Mouse (Mus musculus) hindbrain, postnatal 0 days (tissue): ENCODE measurements at regions not wholly inside any gene's neighbourhood (a gene's known extent, or its start where the extent isn't known, plus 50 kb on each side); places are given as distances from the start of the nearest gene placed in this dataset.

Source experiments
- ATAC-seq: fragments of 200-750 bp; cut with Nextera tagmentation; 2 replicates; pipeline ENCODE4 v1.8.0; 2017; ENCODE audit warnings: mild to moderate bottlenecking, moderate TSS enrichment, moderate library complexity
- DNase-seq: peaks from one replicate; pipeline ENCODE4 v3.0.0-alpha.2; 2015; ENCODE audit warnings: low spot score
- H3K27ac ChIP-seq: fragments of 300-500 bp; sonication (generic); 2 replicates; pipeline ENCODE4 v1.5.1; 2014; ENCODE audit warnings: mild to moderate bottlenecking
- H3K27me3 ChIP-seq: fragments of 300-500 bp; sonication (generic); 2 replicates; pipeline ENCODE4 v1.6.1; 2014; ENCODE audit warnings: low read length, mixed read lengths; ENCODE audit not compliant: insufficient read depth
- H3K36me3 ChIP-seq: fragments of 300-500 bp; sonication (generic); 2 replicates; pipeline ENCODE4 v1.6.1; 2014; ENCODE audit warnings: low read length, mixed read lengths; ENCODE audit not compliant: insufficient read depth
- H3K4me1 ChIP-seq: fragments of 300-500 bp; sonication (generic); 2 replicates; pipeline ENCODE4 v1.6.1; 2014; ENCODE audit warnings: antibody characterized with exemption, low read length, mixed read lengths; ENCODE audit not compliant: insufficient read depth
- H3K4me2 ChIP-seq: fragments of 300-500 bp; sonication (generic); 2 replicates; pipeline ENCODE4 v1.6.1; 2014; ENCODE audit warnings: low read depth, mild to moderate bottlenecking, low read length, moderate library complexity, mixed read lengths
- H3K4me3 ChIP-seq: fragments of 300-500 bp; sonication (generic); 2 replicates; pipeline ENCODE4 v1.5.1; 2014; ENCODE audit warnings: low read length
- H3K9ac ChIP-seq: fragments of 300-500 bp; sonication (generic); replicated peaks from 2 replicates; pipeline ENCODE4 v1.6.1; 2014; ENCODE audit warnings: mild to moderate bottlenecking, low read length, moderate library complexity, mixed read lengths
- H3K9me3 ChIP-seq: fragments of 300-500 bp; sonication (generic); 2 replicates; pipeline ENCODE4 v1.6.1; 2016; ENCODE audit warnings: low read length, mixed read lengths
- CTCF ChIP-seq: IDR thresholded peaks from 2 replicates; pipeline ENCODE4 v1.5.1; 2016; ENCODE audit warnings: antibody characterized with exemption, control low read depth, low read depth
- WGBS: fragments of 180-500 bp; shearing (Covaris S2); extraction: QIAGEN DNeasy Blood & Tissue Kit; methylation state at CpG from one replicate; pipeline ENCODE4 v1.1.7; 2014; 5-methylcytosine and 5-hydroxymethylcytosine counted together

DNA sequence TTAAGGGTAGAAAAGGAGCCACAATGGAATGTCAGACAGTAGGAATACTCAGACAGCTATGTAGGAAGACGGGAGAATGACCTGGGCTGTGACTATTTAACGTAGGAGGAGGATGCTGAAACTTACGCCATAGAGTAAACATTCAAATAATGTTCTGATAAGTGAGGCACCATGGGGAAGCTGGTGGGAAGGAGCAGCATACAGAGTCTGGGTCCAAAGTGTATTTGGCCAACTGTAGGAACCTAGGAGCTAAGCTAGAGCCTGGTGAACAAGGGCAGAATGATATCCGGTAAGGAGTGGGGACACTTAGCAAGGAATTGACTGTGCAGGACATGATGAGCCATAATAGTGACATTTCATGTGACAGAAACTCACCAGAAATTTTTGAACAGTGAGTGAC is 189.0 kb upstream of the Car8 start:
- no peak for TF ChIP-seq CTCF

DNA sequence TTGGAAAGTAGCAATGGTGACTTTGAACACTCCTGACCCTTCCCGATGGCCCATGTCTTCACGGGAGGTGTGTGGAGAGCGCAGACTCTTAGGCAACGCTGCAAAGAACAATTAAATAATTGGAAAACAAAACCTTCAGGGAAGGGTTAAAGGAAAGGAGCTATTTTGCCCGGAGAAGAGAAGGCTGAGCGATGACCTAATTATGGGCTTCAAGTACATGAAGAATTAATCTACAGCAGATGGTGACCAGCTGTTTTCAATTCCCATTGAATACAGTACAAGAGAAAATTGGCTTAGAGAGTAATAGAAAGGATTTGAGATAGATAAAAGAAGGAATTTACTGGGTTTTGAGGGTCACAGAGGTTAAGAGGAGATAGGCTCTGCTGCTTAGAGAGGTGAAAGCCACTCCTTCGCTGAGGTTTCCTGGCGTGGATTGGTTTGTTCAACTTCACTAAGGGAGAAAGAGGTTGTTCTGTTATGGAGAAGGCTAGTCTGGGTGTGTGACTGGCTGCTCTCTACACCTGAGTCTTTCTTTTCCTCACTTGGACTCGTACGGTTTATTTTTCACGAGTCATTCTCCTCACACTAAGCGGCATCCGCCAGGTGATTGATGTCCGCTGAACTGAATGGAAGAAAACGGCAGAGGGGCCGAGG is 184.7 kb upstream of the Car8 start:
- Histone ChIP-seq H3K9ac (no peak overlapping the region), H3K4me1 (no peaks in the 10 kb centered on the region), H3K4me3 (no peak overlapping the region), H3K4me2 (no peak overlapping the region), H3K9me3 (no peaks in the 10 kb centered on the region), H3K27ac (no peak overlapping the region), H3K36me3 (no peaks in the 10 kb centered on the region), H3K27me3 (no peaks in the 10 kb centered on the region)
- WGBS, result 59% methylated on average over 16 of the region's 16 CpGs
- DNase-seq, result peak; percentile 54
- no peak for TF ChIP-seq CTCF
- no peak for ATAC-seq

More for the DNA sequence above, 189.0 kb upstream of the Car8 start:
- Histone ChIP-seq H3K9ac (no peak overlapping the region), H3K9me3 (no peaks in the 10 kb centered on the region), H3K4me2 (no peak overlapping the region), H3K4me1 (no peaks in the 10 kb centered on the region), H3K4me3 (no peak overlapping the region), H3K27ac (no peak overlapping the region), H3K27me3 (no peaks in the 10 kb centered on the region), H3K36me3 (no peaks in the 10 kb centered on the region)
- no peak for DNase-seq
- ATAC-seq, result no peak
- WGBS, result 80% methylated on average over 4 of the region's 4 CpGs

DNA sequence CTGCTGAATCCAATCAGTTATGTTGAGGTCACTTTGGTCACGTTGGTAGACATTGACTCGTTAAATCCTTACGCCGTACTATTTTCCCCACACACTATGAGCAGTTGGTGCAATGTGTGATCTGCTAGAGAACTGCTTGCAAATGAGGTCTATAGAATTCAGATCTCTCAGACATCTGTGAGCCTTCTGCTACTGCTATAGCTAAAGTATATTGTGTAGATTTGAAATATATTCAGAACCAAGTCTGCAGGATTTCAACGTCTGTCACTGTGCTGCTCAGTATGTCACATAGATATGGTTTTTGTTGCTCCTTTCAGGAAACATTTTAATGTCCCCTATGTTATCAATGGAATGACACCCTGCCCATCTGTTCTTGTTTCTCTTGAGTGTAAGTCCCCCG is 182.4 kb upstream of the Car8 start:
- ATAC-seq (no peak), DNase-seq (no peak)
- H3K27ac ChIP-seq, result no peak overlapping the region
- H3K9me3 ChIP-seq, result no peaks in the 10 kb centered on the region
- H3K4me3 ChIP-seq, result no peak overlapping the region
- H3K9ac ChIP-seq, result no peak overlapping the region
- H3K27me3 ChIP-seq, result no peaks in the 10 kb centered on the region
- WGBS, result 92% methylated on average over 6 of the region's 6 CpGs
- H3K4me1 ChIP-seq, result no peaks in the 10 kb centered on the region
- no peak for TF ChIP-seq CTCF
- H3K4me2 ChIP-seq, result no peak overlapping the region
- no peaks in the 10 kb centered on the region for H3K36me3 ChIP-seq

DNA sequence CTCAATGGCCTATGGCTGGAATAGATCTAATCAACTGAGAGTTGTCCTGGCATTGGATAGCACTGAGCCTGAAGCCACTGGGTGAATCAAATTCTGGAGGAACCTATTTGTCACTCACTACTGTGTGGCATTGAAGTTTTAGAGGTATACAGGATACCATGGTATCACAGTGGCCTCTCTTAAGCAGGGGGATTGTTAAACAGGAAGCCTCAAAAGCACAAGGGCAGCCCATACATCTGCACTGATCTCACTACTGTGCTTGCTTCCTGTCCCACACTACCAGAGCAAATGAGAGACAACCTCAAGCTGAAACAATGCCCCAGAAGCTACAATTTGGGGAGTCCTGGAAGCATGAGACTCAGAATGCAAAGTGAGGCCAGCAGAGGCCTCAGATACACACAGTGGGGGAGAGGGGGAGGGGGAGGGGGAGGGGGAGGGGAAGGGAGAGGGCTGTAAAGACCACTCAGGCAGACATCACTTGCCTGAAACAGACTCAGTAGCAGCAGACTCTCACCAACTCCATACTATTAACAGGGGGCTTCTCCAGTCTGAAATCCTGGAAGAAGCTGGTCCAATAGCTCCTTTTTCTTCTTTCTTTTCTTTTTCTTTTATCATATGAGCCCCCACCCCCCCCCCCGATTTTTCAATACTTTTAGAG is 179.7 kb upstream of the Car8 start:
- no peak overlapping the region for H3K9ac ChIP-seq
- no peak for DNase-seq
- no peaks in the 10 kb centered on the region for H3K36me3 ChIP-seq
- H3K4me2 ChIP-seq, result no peak overlapping the region
- no peak overlapping the region for H3K4me3 ChIP-seq
- no peak for ATAC-seq
- H3K4me1 ChIP-seq, result no peaks in the 10 kb centered on the region
- H3K27me3 ChIP-seq, result no peaks in the 10 kb centered on the region
- no peak overlapping the region for H3K27ac ChIP-seq
- H3K9me3 ChIP-seq, result no peaks in the 10 kb centered on the region
- no peak for TF ChIP-seq CTCF
- 23% methylated on average over 1 of the region's 1 CpGs for WGBS

DNA sequence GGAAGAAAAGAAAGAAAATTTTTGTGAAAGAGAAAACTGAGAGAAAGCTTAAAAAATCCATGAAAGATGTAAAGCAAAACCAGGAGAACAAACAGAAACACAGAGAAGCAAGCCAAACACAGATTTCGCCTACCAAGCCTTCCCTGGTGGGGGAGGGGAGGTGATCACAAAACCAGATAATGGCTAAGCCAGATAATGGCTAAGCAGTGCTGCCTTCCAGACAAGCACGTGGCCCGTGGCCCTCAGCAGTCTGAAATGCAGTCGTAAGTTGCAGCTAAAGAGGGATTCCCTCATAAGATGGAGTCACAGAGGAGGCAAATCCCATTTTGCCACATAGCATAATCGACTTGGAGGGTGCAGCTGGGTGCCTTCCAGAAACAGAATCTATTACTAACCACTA is 179.0 kb upstream of the Car8 start:
- DNase-seq (no peak), ATAC-seq (no peak)
- H3K27ac ChIP-seq, result no peak overlapping the region
- H3K9me3 ChIP-seq, result no peaks in the 10 kb centered on the region
- H3K4me3 ChIP-seq, result no peak overlapping the region
- H3K4me2 ChIP-seq, result no peak overlapping the region
- no peak overlapping the region for H3K9ac ChIP-seq
- H3K36me3 ChIP-seq, result no peaks in the 10 kb centered on the region
- TF ChIP-seq CTCF, result no peak
- 51% methylated on average over 5 of the region's 5 CpGs for WGBS
- H3K4me1 ChIP-seq, result no peaks in the 10 kb centered on the region
- H3K27me3 ChIP-seq, result no peaks in the 10 kb centered on the region

DNA sequence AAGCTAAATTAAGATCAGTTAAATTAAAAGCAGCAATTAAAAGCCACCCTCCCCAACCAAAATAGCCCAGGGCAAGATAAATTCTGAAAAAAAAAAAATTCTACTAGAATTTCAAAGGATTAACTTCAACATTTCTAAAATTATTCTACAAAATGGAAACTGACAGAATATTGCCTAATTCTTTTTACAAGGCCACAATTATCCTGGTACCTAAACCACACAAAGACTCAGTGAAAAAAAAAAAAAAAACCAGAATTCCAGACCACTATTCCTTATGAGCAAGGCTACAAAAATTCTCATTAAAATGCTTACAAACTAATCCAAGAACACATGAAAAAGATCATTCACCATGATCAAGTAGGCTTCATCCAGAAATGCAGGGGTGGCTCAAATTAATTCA is 174.5 kb upstream of the Car8 start:
- Histone ChIP-seq H3K4me2 (no peak overlapping the region), H3K27ac (no peak overlapping the region), H3K9me3 (no peaks in the 10 kb centered on the region), H3K36me3 (no peaks in the 10 kb centered on the region), H3K27me3 (no peaks in the 10 kb centered on the region), H3K4me1 (no peaks in the 10 kb centered on the region), H3K9ac (no peak overlapping the region), H3K4me3 (no peak overlapping the region)
- TF ChIP-seq CTCF, result no peak
- ATAC-seq, result no peak
- DNase-seq, result no peak

DNA sequence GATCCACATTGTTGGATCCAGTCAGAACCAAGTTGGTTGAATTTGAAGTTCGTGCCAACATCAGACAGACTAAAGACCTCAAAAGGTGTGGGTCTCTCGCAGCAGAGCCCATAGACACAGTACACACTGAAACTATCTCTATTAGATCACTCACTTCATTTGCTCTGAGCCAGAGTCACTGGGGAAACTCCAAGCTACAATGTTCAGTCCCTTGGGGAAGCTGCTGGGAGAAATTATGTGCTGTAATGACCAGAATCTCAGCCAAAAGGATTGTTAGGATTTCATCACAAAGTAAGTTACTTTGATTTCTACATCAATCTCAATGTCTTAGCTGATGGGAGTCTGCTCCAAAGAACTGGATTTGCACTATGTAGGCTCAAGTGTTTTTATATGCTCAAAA is 161.2 kb upstream of the Car8 start:
- ATAC-seq (no peak), DNase-seq (no peak)
- Histone ChIP-seq H3K27me3 (no peaks in the 10 kb centered on the region), H3K9me3 (no peaks in the 10 kb centered on the region), H3K27ac (no peak overlapping the region; the same call in 1 of the 2 replicates), H3K9ac (no peak overlapping the region), H3K4me3 (no peak overlapping the region), H3K4me1 (no peaks in the 10 kb centered on the region), H3K36me3 (no peaks in the 10 kb centered on the region), H3K4me2 (no peak overlapping the region)
- WGBS, result 89% methylated on average over 2 of the region's 2 CpGs
- TF ChIP-seq CTCF, result no peak
